Mouse (Mus musculus) stomach, embryonic 14.5 days (tissue): ENCODE results near the gene Fbxl17. TPM values are rescaled to one million over a fixed set of nuclear protein-coding genes. Genes with fewer than 3 reads are reported as not detected.

Experiments
- ATAC-seq: fragments of 200-750 bp; cut with Nextera tagmentation; 2 replicates; pipeline ENCODE4 v1.8.0; 2017; ENCODE audit warnings: low read depth, moderate TSS enrichment; ENCODE audit not compliant: insufficient number of reproducible peaks, insufficient read depth, low FRiP score
- H3K27ac ChIP-seq: fragments of 300-500 bp; sonication (generic); 2 replicates; pipeline ENCODE4 v1.5.1; 2014; ENCODE audit warnings: mild to moderate bottlenecking, low read length, moderate library complexity, mixed read lengths
- H3K27me3 ChIP-seq: fragments of 300-500 bp; sonication (generic); 2 replicates; pipeline ENCODE4 v1.6.1; 2014; ENCODE audit warnings: low read length, control low read depth, mixed read lengths; ENCODE audit not compliant: control insufficient read depth, insufficient read depth
- H3K36me3 ChIP-seq: fragments of 300-500 bp; sonication (generic); 2 replicates; pipeline ENCODE4 v1.6.1; 2014; ENCODE audit warnings: mild to moderate bottlenecking, control low read depth, low read length, moderate library complexity, mixed read lengths; ENCODE audit not compliant: control insufficient read depth, insufficient read depth
- H3K4me1 ChIP-seq: fragments of 300-500 bp; sonication (generic); 2 replicates; pipeline ENCODE4 v1.6.1; 2014; ENCODE audit warnings: low read length, control low read depth, mixed read lengths; ENCODE audit not compliant: control insufficient read depth, insufficient read depth
- H3K4me2 ChIP-seq: fragments of 300-500 bp; sonication (generic); replicated peaks from 2 replicates; pipeline ENCODE4 v1.6.1; 2014; ENCODE audit warnings: low read depth, low read length, control low read depth
- H3K4me3 ChIP-seq: fragments of 300-500 bp; sonication (generic); 2 replicates; pipeline ENCODE4 v1.5.1; 2014; ENCODE audit warnings: low read depth, low read length, control low read depth
- H3K9ac ChIP-seq: fragments of 300-500 bp; sonication (generic); replicated peaks from 2 replicates; pipeline ENCODE4 v1.6.1; 2014; ENCODE audit warnings: low read depth, mild to moderate bottlenecking, control low read depth, low read length, moderate library complexity, mixed read lengths
- H3K9me3 ChIP-seq: fragments of 300-500 bp; sonication (generic); 2 replicates; pipeline ENCODE4 v1.6.1; 2016; ENCODE audit warnings: low read depth, low read length, control low read depth; ENCODE audit not compliant: control insufficient read depth
- WGBS: fragments of 180-500 bp; shearing (Covaris S2); extraction: QIAGEN DNeasy Blood & Tissue Kit; methylation state at CpG from one replicate; pipeline ENCODE4 v1.1.7; 2014; 5-methylcytosine and 5-hydroxymethylcytosine counted together
- polyA plus RNA-seq: library from polyadenylated mRNA; unstranded; fragments of >200 nt; fragmentation: Nextera tagmentation; extraction: Ambion mirVana; gene quantifications from 2 replicates; pipeline ENCODE4 v1.2.1, GENCODE M21; 2014

The Fbxl17 gene
- polyA plus RNA-seq, 1 experiment from 2014 or later = 7.5 TPM

- 0 out of 2 replicates have a peak, but pooled peaks cover 3% of the 10 kb centered on the region for H3K4me1 ChIP-seq
- no peaks in the 10 kb centered on the region for H3K9me3 ChIP-seq
- H3K9ac ChIP-seq = no peak overlapping the region
- WGBS = 62% methylated on average over 9 of the region's 9 CpGs
- H3K27me3 ChIP-seq = no peaks in the 10 kb centered on the region
- no peak overlapping the region for H3K27ac ChIP-seq
- H3K4me3 ChIP-seq = no peak overlapping the region
- H3K36me3 ChIP-seq = no peaks in the 10 kb centered on the region
- ATAC-seq = no peak
- H3K4me2 ChIP-seq = no peak overlapping the region
Observed at GRCm38 (mm10) chr17:63240021-63240730, 259.6 kb downstream of the Fbxl17 start.

- H3K9ac ChIP-seq = no peak overlapping the region
- no peaks in the 10 kb centered on the region for H3K27me3 ChIP-seq
- H3K4me3 ChIP-seq = no peak overlapping the region
- no peaks in the 10 kb centered on the region for H3K9me3 ChIP-seq
- H3K4me2 ChIP-seq = no peak overlapping the region
- no peak for ATAC-seq
- no peaks in the 10 kb centered on the region for H3K36me3 ChIP-seq
- no peak overlapping the region for H3K27ac ChIP-seq
- 0 out of 2 replicates have a peak, but pooled peaks cover 3% of the 10 kb centered on the region for H3K4me1 ChIP-seq
Observed at GRCm38 (mm10) chr17:63236846-63237245, 263.0 kb downstream of the Fbxl17 start.

GRCm38 (mm10) chr17:63236221-63236620 lies 263.6 kb downstream of the Fbxl17 start:
- ATAC-seq = no peak
- no peaks in the 10 kb centered on the region for H3K36me3 ChIP-seq
- no peaks in the 10 kb centered on the region for H3K9me3 ChIP-seq
- no peak overlapping the region for H3K4me2 ChIP-seq
- H3K4me3 ChIP-seq = no peak overlapping the region
- WGBS = 71% methylated on average over 8 of the region's 8 CpGs
- no peak overlapping the region for H3K27ac ChIP-seq
- 0 out of 2 replicates have a peak, but pooled peaks cover 3% of the 10 kb centered on the region for H3K4me1 ChIP-seq
- H3K27me3 ChIP-seq = no peaks in the 10 kb centered on the region
- H3K9ac ChIP-seq = no peak overlapping the region

GRCm38 (mm10) chr17:63235821-63236220 lies 264.0 kb downstream of the Fbxl17 start:
- Histone ChIP-seq H3K4me3 (no peak overlapping the region), H3K27ac (no peak overlapping the region), H3K36me3 (no peaks in the 10 kb centered on the region), H3K9ac (no peak overlapping the region), H3K9me3 (no peaks in the 10 kb centered on the region), H3K4me1 (0 out of 2 replicates have a peak, but pooled peaks cover 3% of the 10 kb centered on the region), H3K27me3 (no peaks in the 10 kb centered on the region), H3K4me2 (no peak overlapping the region)
- 56% methylated on average over 3 of the region's 3 CpGs for WGBS
- ATAC-seq = no peak

GRCm38 (mm10) chr17:63229111-63229510 lies 270.7 kb downstream of the Fbxl17 start:
- no peaks in the 10 kb centered on the region for H3K9me3 ChIP-seq
- no peaks in the 10 kb centered on the region for H3K4me1 ChIP-seq
- H3K27ac ChIP-seq = no peak overlapping the region
- no peaks in the 10 kb centered on the region for H3K36me3 ChIP-seq
- H3K27me3 ChIP-seq = no peaks in the 10 kb centered on the region
- no peak for ATAC-seq
- no peak overlapping the region for H3K9ac ChIP-seq
- WGBS = 71% methylated on average over 4 of the region's 4 CpGs
- no peak overlapping the region for H3K4me3 ChIP-seq
- H3K4me2 ChIP-seq = no peak overlapping the region

GRCm38 (mm10) chr17:63226380-63226779 lies 273.4 kb downstream of the Fbxl17 start:
- H3K36me3 ChIP-seq = no peaks in the 10 kb centered on the region
- H3K4me2 ChIP-seq = no peak overlapping the region
- H3K4me1 ChIP-seq = no peaks in the 10 kb centered on the region
- H3K27ac ChIP-seq = no peak overlapping the region
- ATAC-seq = no peak
- WGBS = 55% methylated on average over 2 of the region's 2 CpGs
- H3K9ac ChIP-seq = no peak overlapping the region
- no peaks in the 10 kb centered on the region for H3K9me3 ChIP-seq
- H3K4me3 ChIP-seq = no peak overlapping the region
- no peaks in the 10 kb centered on the region for H3K27me3 ChIP-seq

GRCm38 (mm10) chr17:63225959-63226358 lies 273.9 kb downstream of the Fbxl17 start:
- WGBS = 81% methylated on average over 1 of the region's 1 CpGs
- no peaks in the 10 kb centered on the region for H3K4me1 ChIP-seq
- no peak overlapping the region for H3K4me2 ChIP-seq
- no peak overlapping the region for H3K4me3 ChIP-seq
- H3K9ac ChIP-seq = no peak overlapping the region
- no peak for ATAC-seq
- H3K9me3 ChIP-seq = no peaks in the 10 kb centered on the region
- H3K27ac ChIP-seq = no peak overlapping the region
- no peaks in the 10 kb centered on the region for H3K27me3 ChIP-seq
- no peaks in the 10 kb centered on the region for H3K36me3 ChIP-seq

GRCm38 (mm10) chr17:63223675-63224074 lies 276.1 kb downstream of the Fbxl17 start:
- H3K9ac ChIP-seq = no peak overlapping the region
- H3K4me2 ChIP-seq = no peak overlapping the region
- no peak overlapping the region for H3K4me3 ChIP-seq
- whole genome bisulfite sequencing = 66% methylated on average over 4 of the region's 4 CpGs
- no peaks in the 10 kb centered on the region for H3K36me3 ChIP-seq
- no peaks in the 10 kb centered on the region for H3K4me1 ChIP-seq
- ATAC-seq = no peak
- no peaks in the 10 kb centered on the region for H3K27me3 ChIP-seq
- H3K9me3 ChIP-seq = no peaks in the 10 kb centered on the region
- H3K27ac ChIP-seq = no peak overlapping the region

- Histone ChIP-seq H3K27me3 (no peaks in the 10 kb centered on the region), H3K9me3 (no peaks in the 10 kb centered on the region), H3K36me3 (no peaks in the 10 kb centered on the region), H3K4me1 (no peaks in the 10 kb centered on the region), H3K27ac (no peak overlapping the region), H3K4me2 (no peak overlapping the region), H3K9ac (no peak overlapping the region), H3K4me3 (no peak overlapping the region)
- 85% methylated on average over 3 of the region's 3 CpGs for WGBS
- ATAC-seq = no peak
Observed at GRCm38 (mm10) chr17:63221632-63222031, 278.2 kb downstream of the Fbxl17 start.
